Mouse (Mus musculus) CD4-positive, CD25-positive, alpha-beta regulatory T cell, adult 2 months (primary cell): ENCODE measurements around the gene H2al1j.
"Not testable (repeated sequence)": the region's sequence is repeated elsewhere in the genome, so short reads cannot be mapped to it uniquely, and the experiment has no call there.

ENCODE experiments used
- DNase-seq: peaks from one replicate; pipeline ENCODE4 v3.0.0-alpha.2; 2012; ENCODE audit warnings: low read depth, low spot score

The H2al1j gene

DNA sequence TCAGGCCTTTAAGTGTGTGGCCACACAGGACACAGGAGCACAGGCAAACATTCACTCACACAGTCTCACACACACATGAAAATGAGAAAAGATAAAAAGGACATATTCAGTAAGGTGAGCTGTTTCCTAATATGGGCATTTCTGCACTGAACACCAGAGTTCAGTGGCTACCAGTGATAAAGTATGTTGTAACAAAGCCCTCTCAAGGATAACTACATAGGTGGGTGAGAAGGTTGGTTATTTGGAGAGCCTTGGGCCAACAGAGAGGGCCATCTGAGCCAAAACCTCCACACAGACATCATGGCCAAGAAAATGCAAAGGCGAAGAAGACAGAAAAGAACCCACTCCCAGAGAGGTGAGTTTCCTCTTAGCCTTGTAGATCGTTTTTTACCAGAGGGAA, at the start of gene H2al1j:
Gene H2al1j, plus strand, starts transcription at position 301 of the 400 bp plus-strand sequence.
- not testable (repeated sequence) for DNase-seq

DNA sequence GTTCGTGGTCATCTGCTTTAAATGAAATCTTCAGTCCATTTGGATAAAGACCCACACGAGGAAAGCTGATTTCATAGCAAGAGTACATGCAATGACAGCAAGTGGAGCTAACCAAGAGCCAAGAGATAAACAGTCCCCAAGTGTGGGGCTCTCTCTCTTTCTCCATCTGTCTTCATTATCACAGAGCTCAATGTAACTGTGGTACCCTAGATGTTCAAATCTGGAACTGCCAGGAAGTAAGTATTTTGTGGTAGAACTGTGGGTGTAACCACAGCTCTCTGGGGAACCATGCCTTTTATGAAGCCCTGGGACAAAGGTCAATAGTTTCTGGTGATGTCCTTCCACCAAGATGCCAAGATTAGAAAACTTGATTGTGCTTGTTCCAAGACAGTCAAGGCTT, 46.9 kb upstream of the H2al1j start:
- no peak for DNase-seq

DNA sequence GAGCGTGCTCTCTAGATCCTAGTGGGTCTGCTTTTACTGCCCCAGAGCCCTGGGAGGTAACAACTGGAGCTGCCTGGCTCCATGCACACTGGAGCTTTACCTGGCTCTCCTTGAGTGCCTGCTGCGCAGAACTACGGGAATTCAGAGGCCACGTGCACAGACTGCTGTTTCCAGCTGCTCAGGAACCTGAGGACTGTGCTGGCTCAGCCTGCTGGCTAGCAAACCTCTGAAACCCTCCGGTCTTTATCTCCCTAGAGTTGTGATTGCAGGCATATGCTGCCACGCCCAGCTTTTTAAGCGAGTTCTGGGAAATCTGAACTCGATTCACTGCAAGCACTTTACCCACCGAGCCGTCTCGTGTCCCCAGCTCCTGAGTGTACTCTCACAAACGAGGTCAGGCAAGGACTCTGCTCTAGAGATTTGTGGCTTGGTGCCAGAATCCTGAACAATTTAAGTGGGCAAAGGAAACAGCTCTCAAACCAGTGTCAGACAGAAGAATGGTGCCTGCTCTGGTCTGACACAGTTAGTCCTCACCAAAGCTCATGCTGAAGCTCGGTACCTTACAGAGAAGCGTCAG, 39.2 kb upstream of the H2al1j start:
- no peak for DNase-seq

DNA sequence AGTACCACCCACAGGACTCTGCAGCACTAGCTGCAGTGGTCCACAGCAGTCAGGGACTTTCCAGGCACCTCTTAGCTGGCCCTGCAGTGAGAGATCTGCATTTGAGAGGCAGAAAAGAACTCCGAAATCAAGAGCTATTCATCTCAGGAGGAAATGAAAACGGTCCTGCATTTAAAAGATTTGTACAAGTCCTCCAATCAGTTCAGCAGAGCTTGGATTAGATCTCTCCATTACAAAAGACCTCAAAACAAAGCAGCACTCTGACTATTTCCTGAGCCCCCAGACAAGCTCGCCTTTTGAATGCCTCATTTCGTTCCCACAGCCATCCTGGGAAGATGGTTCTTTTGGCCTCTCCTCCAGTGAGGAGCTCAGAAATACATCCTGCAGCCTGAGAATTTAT, 38.4 kb upstream of the H2al1j start:
- DNase-seq = peak; percentile 3

DNA sequence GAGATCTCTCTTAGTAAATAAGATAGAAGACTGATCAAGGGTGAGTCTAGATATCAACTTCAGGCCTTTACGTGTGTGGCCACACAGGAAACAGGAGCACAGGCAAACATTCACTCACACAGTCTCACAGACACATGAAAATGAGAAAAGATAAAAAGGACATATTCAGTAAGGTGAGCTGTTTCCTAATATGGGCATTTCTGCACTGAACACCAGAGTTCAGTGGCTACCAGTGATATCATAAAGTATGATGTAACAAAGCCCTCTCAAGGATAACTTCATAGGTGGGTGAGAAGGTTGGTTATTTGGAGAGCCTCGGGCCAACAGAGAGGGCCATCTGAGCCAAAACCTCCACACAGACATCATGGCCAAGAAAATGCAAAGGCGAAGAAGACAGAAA, 28.7 kb upstream of the H2al1j start, which contains the start of gene H2al1a:
Gene H2al1a, plus strand, starts transcription at position 301 of the 400 bp plus-strand sequence.
- DNase-seq = not testable (repeated sequence)

DNA sequence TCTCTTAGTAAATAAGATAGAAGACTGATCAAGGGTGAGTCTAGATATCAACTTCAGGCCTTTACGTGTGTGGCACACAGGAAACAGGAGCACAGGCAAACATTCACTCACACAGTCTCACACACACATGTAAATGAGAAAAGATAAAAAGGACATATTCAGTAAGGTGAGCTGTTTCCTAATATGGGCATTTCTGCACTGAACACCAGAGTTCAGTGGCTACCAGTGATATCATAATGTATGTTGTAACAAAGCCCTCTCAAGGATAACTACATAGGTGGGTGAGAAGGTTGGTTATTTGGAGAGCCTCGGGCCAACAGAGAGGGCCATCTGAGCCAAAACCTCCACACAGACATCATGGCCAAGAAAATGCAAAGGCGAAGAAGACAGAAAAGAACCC, 25.5 kb upstream of the H2al1j start, which contains the start of gene H2al1b:
Gene H2al1b, plus strand, starts transcription at position 301 of the 400 bp plus-strand sequence.
- not testable (repeated sequence) for DNase-seq

DNA sequence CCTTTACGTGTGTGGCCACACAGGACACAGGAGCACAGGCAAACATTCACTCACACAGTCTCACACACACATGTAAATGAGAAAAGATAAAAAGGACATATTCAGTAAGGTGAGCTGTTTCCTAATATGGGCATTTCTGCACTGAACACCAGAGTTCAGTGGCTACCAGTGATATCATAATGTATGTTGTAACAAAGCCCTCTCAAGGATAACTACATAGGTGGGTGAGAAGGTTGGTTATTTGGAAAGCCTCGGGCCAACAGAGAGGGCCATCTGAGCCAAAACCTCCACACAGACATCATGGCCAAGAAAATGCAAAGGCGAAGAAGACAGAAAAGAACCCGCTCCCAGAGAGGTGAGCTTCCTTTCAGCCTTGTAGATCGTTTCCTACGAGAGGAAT, 22.3 kb upstream of the H2al1j start, which contains the start of gene H2al1c:
Gene H2al1c, plus strand, starts transcription at position 301 of the 400 bp plus-strand sequence.
- not testable (repeated sequence) for DNase-seq

DNA sequence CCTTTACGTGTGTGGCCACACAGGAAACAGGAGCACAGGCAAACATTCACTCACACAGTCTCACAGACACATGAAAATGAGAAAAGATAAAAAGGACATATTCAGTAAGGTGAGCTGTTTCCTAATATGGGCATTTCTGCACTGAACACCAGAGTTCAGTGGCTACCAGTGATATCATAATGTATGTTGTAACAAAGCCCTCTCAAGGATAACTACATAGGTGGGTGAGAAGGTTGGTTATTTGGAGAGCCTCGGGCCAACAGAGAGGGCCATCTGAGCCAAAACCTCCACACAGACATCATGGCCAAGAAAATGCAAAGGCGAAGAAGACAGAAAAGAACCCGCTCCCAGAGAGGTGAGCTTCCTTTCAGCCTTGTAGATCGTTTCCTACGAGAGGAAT, 19.1 kb upstream of the H2al1j start, which contains the start of gene H2al1d:
Gene H2al1d, plus strand, starts transcription at position 301 of the 400 bp plus-strand sequence.
- not testable (repeated sequence) for DNase-seq

DNA sequence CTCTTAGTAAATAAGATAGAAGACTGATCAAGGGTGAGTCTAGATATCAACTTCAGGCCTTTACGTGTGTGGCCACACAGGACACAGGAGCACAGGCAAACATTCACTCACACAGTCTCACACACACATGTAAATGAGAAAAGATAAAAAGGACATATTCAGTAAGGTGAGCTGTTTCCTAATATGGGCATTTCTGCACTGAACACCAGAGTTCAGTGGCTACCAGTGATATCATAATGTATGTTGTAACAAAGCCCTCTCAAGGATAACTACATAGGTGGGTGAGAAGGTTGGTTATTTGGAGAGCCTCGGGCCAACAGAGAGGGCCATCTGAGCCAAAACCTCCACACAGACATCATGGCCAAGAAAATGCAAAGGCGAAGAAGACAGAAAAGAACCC, 16.0 kb upstream of the H2al1j start, which contains the start of gene H2al1e:
Gene H2al1e, plus strand, starts transcription at position 301 of the 400 bp plus-strand sequence.
- not testable (repeated sequence) for DNase-seq

DNA sequence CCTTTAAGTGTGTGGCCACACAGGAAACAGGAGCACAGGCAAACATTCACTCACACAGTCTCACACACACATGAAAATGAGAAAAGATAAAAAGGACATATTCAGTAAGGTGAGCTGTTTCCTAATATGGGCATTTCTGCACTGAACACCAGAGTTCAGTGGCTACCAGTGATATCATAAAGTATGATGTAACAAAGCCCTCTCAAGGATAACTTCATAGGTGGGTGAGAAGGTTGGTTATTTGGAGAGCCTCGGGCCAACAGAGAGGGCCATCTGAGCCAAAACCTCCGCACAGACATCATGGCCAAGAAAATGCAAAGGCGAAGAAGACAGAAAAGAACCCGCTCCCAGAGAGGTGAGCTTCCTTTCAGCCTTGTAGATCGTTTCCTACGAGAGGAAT, 12.8 kb upstream of the H2al1j start, which contains the start of gene H2al1f:
Gene H2al1f, plus strand, starts transcription at position 301 of the 400 bp plus-strand sequence.
- DNase-seq = not testable (repeated sequence)

DNA sequence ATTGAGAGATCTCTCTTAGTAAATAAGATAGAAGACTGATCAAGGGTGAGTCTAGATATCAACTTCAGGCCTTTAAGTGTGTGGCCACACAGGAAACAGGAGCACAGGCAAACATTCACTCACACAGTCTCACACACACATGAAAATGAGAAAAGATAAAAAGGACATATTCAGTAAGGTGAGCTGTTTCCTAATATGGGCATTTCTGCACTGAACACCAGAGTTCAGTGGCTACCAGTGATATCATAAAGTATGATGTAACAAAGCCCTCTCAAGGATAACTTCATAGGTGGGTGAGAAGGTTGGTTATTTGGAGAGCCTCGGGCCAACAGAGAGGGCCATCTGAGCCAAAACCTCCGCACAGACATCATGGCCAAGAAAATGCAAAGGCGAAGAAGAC, 9.7 kb upstream of the H2al1j start, which contains the start of gene H2al1g:
Gene H2al1g, plus strand, starts transcription at position 301 of the 400 bp plus-strand sequence.
- DNase-seq = not testable (repeated sequence)

DNA sequence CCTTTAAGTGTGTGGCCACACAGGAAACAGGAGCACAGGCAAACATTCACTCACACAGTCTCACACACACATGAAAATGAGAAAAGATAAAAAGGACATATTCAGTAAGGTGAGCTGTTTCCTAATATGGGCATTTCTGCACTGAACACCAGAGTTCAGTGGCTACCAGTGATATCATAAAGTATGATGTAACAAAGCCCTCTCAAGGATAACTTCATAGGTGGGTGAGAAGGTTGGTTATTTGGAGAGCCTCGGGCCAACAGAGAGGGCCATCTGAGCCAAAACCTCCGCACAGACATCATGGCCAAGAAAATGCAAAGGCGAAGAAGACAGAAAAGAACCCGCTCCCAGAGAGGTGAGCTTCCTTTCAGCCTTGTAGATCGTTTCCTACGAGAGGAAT, 6.4 kb upstream of the H2al1j start, which contains the start of gene H2al1h:
Gene H2al1h, plus strand, starts transcription at position 301 of the 400 bp plus-strand sequence.
- not testable (repeated sequence) for DNase-seq

DNA sequence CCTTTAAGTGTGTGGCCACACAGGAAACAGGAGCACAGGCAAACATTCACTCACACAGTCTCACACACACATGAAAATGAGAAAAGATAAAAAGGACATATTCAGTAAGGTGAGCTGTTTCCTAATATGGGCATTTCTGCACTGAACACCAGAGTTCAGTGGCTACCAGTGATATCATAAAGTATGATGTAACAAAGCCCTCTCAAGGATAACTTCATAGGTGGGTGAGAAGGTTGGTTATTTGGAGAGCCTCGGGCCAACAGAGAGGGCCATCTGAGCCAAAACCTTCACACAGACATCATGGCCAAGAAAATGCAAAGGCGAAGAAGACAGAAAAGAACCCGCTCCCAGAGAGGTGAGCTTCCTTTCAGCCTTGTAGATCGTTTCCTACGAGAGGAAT, 3.3 kb upstream of the H2al1j start, which contains the start of gene H2al1i:
Gene H2al1i, plus strand, starts transcription at position 301 of the 400 bp plus-strand sequence.
- not testable (repeated sequence) for DNase-seq

DNA sequence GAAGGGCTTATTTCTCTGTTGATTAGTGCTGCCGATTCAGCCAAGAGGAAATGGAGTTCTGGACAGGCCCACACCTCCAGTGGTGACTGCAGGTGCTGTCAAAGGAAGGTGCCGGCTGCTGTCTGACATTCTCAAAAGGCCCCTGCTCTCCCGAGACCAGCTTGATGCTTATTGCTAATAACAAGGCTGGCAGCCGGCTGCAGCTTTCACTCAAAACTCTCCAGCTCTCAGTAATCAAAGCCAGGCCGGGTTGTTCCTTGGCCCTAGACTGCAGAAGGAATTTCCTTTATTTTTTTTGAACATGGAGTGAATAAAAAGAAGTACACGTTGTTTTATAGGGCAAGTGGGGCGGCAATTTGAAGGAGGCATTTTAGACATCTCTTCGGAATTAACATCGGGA, 18.1 kb downstream of the H2al1j start:
- DNase-seq = no peak

DNA sequence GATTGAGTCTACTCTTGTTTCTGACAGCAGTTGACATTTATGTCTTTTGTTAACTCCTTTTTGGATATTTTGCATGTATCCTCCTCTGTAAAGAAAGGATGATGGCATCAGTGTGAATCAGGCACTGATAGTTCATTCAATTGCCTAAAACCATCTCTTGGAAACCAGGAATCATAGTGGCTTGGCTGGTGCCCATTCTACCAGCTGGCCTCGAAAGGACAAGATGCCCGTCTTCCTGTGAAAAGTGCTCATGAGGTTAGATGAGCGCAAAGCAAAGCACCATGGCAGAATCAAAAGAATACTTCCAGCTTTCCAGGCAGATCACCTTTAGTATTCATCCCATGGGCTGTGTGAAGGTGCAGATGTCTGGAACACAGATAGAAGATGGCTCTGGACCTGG, 19.1 kb downstream of the H2al1j start:
- DNase-seq = no peak

DNA sequence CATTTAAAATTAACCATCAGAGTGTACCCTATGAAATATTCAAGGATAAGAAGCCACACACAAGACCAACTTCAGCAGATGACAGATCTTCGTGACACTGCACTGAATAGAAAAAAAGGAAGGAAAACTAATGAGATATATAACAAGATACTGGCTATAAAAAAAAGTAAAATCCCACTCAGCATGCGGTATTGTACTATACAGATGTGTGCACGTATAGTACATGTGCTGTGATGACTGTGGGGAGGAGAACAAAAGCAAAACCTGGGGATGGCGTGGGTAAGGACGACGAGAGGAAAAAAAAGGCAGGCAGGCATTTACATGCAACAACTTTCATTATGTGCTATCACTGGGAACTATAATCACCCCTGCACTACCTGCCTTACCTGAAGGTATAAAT, 33.2 kb downstream of the H2al1j start:
- DNase-seq = no peak

DNA sequence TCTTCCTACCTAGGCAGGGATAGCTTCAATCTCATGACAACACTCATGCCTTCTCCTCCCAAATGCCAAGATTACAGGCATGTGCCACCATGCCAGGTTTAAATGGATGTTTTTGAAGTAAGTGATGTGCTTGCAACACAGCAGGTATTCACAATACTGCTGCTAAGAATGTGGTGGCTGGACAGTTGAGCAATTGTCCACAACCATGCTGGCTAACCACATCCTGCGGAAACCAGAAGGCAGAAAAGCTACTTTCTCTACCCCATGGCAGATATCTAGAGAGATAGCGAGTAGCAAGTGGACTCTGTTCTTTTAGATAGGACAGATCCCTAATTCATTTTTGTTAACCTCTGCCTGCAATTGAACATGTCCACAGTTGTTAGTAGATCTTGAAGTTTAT, 33.6 kb downstream of the H2al1j start:
- no peak for DNase-seq

DNA sequence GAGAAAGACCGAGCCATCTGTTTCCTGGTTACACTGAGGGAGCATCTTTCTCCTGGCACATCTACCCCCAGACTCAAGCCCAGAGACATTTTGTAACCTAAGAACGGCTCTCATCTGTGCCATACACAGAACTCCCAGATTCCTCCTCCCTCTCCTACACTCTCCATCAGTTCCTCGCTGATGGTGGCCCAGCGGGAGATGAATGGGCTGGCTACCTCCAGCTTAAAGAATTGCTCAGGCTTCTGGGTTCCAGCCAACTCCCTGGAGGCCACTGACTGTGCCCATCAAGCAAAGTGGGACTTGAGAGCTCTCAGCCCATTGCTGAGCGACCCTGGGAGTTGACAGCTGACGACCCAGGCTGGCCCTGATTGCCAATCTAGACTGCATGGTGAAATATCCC, 36.3 kb downstream of the H2al1j start:
- no peak for DNase-seq

DNA sequence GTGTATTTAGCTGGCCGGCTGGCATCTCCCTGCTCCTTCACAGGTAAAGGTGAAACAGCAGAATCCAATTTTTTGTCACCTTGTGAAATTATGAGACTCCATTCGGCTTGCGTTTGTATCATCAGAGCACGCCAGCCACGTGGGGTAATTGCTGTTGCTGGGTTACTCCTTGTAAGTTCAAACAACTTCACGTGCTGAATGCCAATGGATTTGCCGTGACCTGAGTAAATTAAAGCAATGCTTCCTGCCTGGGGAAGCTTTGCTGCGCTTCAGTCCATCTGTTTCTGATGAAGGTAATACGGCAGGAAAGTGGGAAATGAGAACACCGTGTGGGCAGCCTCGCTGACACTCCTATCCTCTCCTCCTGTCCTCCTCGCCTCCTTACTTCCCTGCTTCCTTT, 37.5 kb downstream of the H2al1j start:
- no peak for DNase-seq
